Mouse (Mus musculus) heart, adult 9 months (tissue): ENCODE results near the gene Optn.
A peak's percentile ranks its signal among the peaks of the same experiment; 100 is the strongest.
"Not testable (repeated sequence)": the region's sequence is repeated elsewhere in the genome, so short reads cannot be mapped to it uniquely, and the experiment has no call there.

Source experiments
- DNase-seq, 2 experiments: peaks; one replicate each; pipeline ENCODE4 v3.0.0; 2022; ENCODE audit warnings: low spot score in 2 of 2

Gene Optn

GRCm38 (mm10) chr2:5063299-5064205 is at the start of gene Optn:
Gene Optn, minus strand, starts transcription at chr2:5064051.
- peak; percentile 78 to 88 for DNase-seq

DNA sequence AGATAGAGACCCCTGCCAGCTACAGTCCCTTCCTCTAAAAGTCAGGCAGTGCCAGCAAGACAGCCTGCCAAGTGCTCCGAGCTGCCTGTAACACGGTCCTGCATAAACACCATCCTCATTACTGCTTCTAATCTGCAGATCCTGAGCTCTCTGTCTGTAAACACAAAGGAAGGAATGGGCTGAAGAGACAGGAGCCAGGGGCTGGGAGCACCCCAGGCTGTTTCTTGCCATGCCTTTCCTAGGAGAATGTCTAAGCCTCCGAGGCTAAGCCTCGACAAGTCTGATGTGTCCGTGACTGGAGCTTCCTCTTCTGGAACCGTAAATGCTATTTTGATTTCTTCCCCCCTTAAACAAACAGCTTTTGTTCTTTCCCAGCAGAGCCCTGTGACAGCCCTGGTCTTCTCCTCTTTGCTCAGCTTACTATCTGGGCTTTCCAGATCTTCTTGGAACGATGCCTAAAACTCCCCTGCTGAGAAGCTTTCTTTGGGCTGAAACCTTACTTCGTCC is 49.0 kb upstream of the Optn start:
- no peak for DNase-seq

GRCm38 (mm10) chr2:5102891-5103290 is 39.0 kb upstream of the Optn start:
- DNase-seq, result no peak

GRCm38 (mm10) chr2:5101743-5102245 is 37.9 kb upstream of the Optn start:
- DNase-seq, result no peak

- no peak for DNase-seq
These were observed 35.3 kb upstream of the Optn start for GRCm38 (mm10) chr2:5099176-5099575.

DNA sequence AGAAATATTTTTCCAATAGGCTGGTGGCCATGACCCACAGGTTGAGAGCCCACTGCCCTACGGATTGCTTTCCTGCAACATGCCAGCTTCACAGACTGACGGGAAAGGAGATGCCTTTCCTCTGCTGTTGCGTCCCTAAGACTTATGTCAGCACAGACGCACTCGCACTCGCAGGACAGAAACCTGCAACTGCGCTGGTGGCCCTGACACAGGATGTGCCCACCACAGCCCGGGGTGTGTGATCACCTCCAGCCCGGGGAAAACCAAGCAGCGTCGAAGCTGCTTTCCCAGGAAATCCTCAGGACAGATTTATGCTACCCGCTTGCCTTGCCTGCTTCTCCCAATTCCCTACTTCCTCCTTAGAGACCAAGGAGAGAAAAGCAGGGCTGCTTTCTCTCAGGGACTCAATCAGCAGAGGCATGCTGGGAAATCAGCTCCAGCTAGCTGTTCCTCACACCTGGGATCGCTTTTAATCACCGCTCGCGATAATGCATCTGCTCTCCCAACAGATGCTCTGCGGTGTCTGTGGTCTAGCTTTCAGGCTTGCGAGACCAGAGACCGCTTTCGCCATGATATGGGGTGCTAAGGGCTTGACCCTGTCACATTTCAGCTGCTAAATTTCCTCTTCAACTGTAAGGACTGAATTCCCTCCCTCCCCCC is 34.1 kb upstream of the Optn start:
- DNase-seq, result no peak

DNA sequence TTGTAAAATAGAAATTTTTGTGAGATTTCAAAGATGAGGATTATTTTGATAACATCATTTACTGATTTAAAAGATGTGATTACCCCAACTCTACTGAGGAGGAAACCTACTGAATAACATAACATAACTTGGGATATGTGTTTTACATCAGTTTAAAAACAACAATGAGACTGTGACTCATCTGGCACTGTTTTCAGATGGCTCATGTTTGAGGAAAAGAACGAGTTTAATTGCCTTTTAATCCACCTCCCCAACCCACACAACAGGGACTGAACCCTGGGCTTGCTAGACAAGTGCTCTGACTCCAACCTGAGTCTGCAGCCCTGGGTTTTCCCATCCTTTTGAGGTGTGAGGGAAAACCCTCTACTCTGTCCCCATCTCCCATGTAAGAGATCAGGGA is 31.5 kb upstream of the Optn start:
- no peak for DNase-seq

GRCm38 (mm10) chr2:5094876-5095275 is 31.0 kb upstream of the Optn start:
- no peak for DNase-seq

GRCm38 (mm10) chr2:5090385-5090784 is 26.5 kb upstream of the Optn start:
- DNase-seq, result not testable (repeated sequence)

- no peak for DNase-seq
These were observed 23.8 kb upstream of the Optn start for GRCm38 (mm10) chr2:5087667-5088066.

DNA sequence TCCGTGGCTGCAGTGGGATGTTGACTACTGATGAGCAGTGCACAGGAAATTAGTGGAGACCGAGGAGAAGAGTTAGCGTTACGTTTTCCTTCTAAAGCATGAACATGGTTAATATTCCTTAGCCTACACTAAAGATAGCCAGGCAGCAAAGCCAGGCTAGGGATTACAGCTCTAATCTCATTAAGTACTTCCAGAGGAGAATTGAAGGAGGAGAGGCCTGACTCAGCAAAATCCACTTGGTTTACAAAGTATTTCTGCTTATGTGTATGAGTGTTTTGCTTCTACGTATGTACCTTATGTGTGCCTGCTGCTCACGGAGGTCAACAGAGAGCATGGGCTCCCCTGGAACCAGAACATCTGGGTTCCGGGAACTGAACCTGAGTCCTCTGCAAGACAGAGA is 19.9 kb upstream of the Optn start:
- no peak for DNase-seq

GRCm38 (mm10) chr2:5080053-5080787 is 16.4 kb upstream of the Optn start:
- DNase-seq, result peak in 1 of 2 experiments; percentile 14

DNA sequence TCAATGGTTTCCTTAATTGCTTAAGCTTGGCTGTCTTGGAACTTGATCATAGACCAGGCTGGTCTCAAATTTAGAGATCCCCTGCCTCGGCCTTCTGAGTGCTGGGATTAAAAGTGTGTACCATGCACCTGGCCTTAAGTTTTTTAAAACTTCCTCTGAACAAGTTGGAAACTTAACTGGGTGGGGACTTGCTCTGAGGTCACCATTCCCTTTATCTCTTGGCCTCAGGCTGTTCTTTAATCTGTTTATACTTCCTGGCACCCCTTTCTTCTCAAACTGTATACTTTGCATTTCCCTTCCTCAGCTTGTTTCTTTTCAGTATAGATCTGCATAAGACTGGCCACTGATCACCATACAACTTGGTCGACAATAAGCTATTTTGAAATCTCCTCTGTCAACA is 14.1 kb upstream of the Optn start:
- DNase-seq, result no peak

GRCm38 (mm10) chr2:5077490-5077889 is 13.6 kb upstream of the Optn start:
- DNase-seq, result no peak

DNA sequence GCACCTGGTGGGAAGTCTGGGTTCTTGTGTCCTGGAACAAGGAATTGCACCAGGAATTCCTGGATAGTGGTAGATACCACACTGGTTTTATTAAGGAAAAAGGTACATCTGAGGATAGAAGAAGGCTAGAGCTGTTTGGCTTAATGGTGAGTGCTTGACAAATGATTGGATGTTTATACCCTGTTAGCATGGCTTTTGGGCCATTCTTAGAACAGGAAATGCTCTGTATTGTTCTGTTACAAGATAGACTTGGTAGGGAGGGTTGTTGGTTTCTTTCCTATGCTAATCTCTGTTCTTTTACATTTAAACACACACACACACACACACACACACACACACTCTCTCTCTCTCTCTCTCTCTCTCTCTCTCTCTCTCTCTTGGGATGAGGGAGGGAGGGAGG is 12.0 kb upstream of the Optn start:
- DNase-seq, result no peak

GRCm38 (mm10) chr2:5075432-5075831 is 11.6 kb upstream of the Optn start:
- no peak for DNase-seq

GRCm38 (mm10) chr2:5073785-5074184 is 9.9 kb upstream of the Optn start:
- no peak for DNase-seq

DNA sequence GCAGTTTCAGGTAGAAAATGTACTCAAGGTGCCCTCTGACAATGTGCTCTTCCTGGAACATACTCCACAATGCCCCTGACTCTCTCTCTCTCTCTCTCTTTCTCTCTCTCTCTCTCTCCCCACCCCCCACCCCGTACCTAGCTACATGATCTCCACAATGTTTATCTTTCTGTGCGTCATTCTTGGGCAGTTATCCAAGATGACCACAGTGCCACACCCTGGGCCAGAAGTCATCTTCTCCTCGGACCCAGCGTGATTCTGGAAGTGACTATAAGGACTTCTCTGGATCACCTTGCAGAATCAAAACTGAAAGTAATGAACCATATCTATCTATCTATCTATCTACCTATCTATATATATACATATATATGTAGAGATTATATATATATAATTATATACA is 4.1 kb upstream of the Optn start:
- DNase-seq, result no peak

DNA sequence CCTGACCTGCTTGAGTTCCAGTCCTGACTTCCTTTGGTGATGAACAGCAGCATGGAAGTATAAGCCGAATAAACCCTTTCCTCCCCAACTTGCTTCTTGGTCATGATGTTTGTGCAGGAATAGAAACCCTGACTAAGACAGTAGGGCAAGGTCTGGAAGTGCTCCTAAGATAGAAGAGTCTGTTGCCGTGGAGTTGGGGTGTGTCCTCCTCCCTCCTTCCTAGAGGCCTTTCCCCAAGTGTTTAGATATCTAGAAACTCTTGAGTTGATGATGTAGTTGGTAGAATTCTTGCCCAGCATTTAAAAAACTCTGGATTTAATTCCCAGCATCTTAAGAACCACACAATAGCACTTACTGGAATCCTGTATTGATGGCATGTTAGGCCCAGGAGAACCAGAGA is 3.4 kb upstream of the Optn start:
- DNase-seq, result not testable (repeated sequence)

- DNase-seq, result no peak
These were observed 396 bp upstream of the Optn start for GRCm38 (mm10) chr2:5064247-5064646.

GRCm38 (mm10) chr2:5062496-5063298 is 1.2 kb downstream of the Optn start:
- DNase-seq, result no peak
